Mouse (Mus musculus) limb, embryonic 11.5 days (tissue): ENCODE measurements around the gene Glyatl3. TPM values are rescaled to one million over a fixed set of nuclear protein-coding genes. Genes with fewer than 3 reads are reported as not detected.

ENCODE experiments used
- ATAC-seq: fragments of 200-750 bp; cut with Nextera tagmentation; 2 replicates; pipeline ENCODE4 v1.8.0; 2017; ENCODE audit warnings: low read depth; ENCODE audit not compliant: insufficient number of reproducible peaks, low FRiP score, low TSS enrichment
- DNase-seq: peaks from one replicate; pipeline ENCODE4 v3.0.0-alpha.2; 2015; ENCODE audit warnings: low spot score
- H3K27ac ChIP-seq: fragments of 300-500 bp; sonication (generic); replicated peaks from 2 replicates; pipeline ENCODE4 v1.5.1; 2014; ENCODE audit warnings: low read depth, mild to moderate bottlenecking, low read length
- H3K27me3 ChIP-seq: fragments of 300-500 bp; sonication (generic); 2 replicates; pipeline ENCODE4 v1.6.1; 2014; ENCODE audit warnings: mild to moderate bottlenecking, low read length, mixed read lengths; ENCODE audit not compliant: control insufficient read depth, insufficient read depth
- H3K36me3 ChIP-seq: fragments of 300-500 bp; sonication (generic); 2 replicates; pipeline ENCODE4 v1.6.1; 2014; ENCODE audit warnings: mild to moderate bottlenecking, low read length, moderate library complexity, mixed read lengths; ENCODE audit not compliant: control insufficient read depth, insufficient read depth
- H3K4me1 ChIP-seq: fragments of 300-500 bp; sonication (generic); 2 replicates; pipeline ENCODE4 v1.6.1; 2014; ENCODE audit warnings: low read length, mixed read lengths; ENCODE audit not compliant: control insufficient read depth, insufficient read depth
- H3K4me2 ChIP-seq: fragments of 300-500 bp; sonication (generic); 2 replicates; pipeline ENCODE4 v1.6.1; 2014; ENCODE audit warnings: low read depth, mild to moderate bottlenecking, moderate library complexity; ENCODE audit not compliant: severe bottlenecking
- H3K4me3 ChIP-seq: fragments of 300-500 bp; sonication (generic); 2 replicates; pipeline ENCODE4 v1.5.1; 2014; ENCODE audit warnings: low read depth, low read length
- H3K9ac ChIP-seq: fragments of 300-500 bp; sonication (generic); 2 replicates; pipeline ENCODE4 v1.6.1; 2014; ENCODE audit warnings: mild to moderate bottlenecking, low read length
- H3K9me3 ChIP-seq: fragments of 300-500 bp; sonication (generic); 2 replicates; pipeline ENCODE4 v1.6.1; 2016; ENCODE audit warnings: low read length; ENCODE audit not compliant: control insufficient read depth
- WGBS: fragments of 180-500 bp; shearing (Covaris S2); extraction: QIAGEN DNeasy Blood & Tissue Kit; methylation state at CpG from one replicate; pipeline ENCODE4 v1.1.7; 2014; 5-methylcytosine and 5-hydroxymethylcytosine counted together
- polyA plus RNA-seq: library from polyadenylated mRNA; unstranded; fragments of >200 nt; fragmentation: Nextera tagmentation; extraction: Ambion mirVana; gene quantifications from 2 replicates; pipeline ENCODE4 v1.2.1, GENCODE M21; 2014

Glyatl3 gene
- polyA plus RNA-seq, result not detected in 2 replicates

GRCm38 (mm10) chr17:40914250-40914649 lies at the start of gene Glyatl3:
Glyatl3 (minus strand) TSS chr17:40914350.
- Histone ChIP-seq H3K9ac (no peak within 1 kb of the TSS), H3K4me2 (no peak within 1 kb of the TSS), H3K4me3 (no peak within 1 kb of the TSS), H3K27ac (no peak within 1 kb of the TSS), H3K9me3 (no peaks in the 10 kb centered on the region), H3K4me1 (no peaks in the 10 kb centered on the region), H3K36me3 (no peaks in the 10 kb centered on the region), H3K27me3 (no peaks in the 10 kb centered on the region)
- ATAC-seq, result no peak
- DNase-seq, result no peak
- 94% methylated on average over 2 of the region's 2 CpGs for WGBS

- H3K36me3 ChIP-seq, result peaks cover 4% of the 10 kb centered on the region; the same call in 1 of the 2 replicates
- H3K9ac ChIP-seq, result no peak overlapping the region
- H3K4me1 ChIP-seq, result no peaks in the 10 kb centered on the region
- ATAC-seq (no peak), DNase-seq (no peak)
- no peak overlapping the region for H3K4me3 ChIP-seq
- H3K9me3 ChIP-seq, result no peaks in the 10 kb centered on the region
- H3K4me2 ChIP-seq, result no peak overlapping the region
- no peaks in the 10 kb centered on the region for H3K27me3 ChIP-seq
- no peak overlapping the region for H3K27ac ChIP-seq
- 91% methylated on average over 3 of the region's 3 CpGs for WGBS
Measured at GRCm38 (mm10) chr17:40948518-40948917, 34.4 kb upstream of the Glyatl3 start.

- WGBS, result under 1% methylated on average over 50 of the region's 50 CpGs
- Histone ChIP-seq H3K4me2 (peak within 1 kb of the TSS; percentile 66), H3K9me3 (no peaks in the 10 kb centered on the region), H3K36me3 (0 out of 2 replicates have a peak, but pooled peaks cover 2% of the 10 kb centered on the region), H3K4me1 (0 out of 2 replicates have a peak, but pooled peaks cover 3% of the 10 kb centered on the region), H3K4me3 (peak within 1 kb of the TSS; percentile 52), H3K27me3 (no peaks in the 10 kb centered on the region), H3K27ac (peak within 1 kb of the TSS; percentile 64), H3K9ac (peak within 1 kb of the TSS; percentile 65)
- DNase-seq (peak; percentile 98), ATAC-seq (peak; percentile 100)
Measured at GRCm38 (mm10) chr17:40934420-40935231, 20.5 kb upstream of the Glyatl3 start, which contains the start of the genes Mut and Cenpq. Mut (plus strand) TSS chr17:40934685. Cenpq (minus strand) TSS chr17:40935047.

GRCm38 (mm10) chr17:40933985-40934384 lies 19.8 kb upstream of the Glyatl3 start:
- no peak for DNase-seq
- peak; percentile 7; the same call in 1 of the 2 replicates for ATAC-seq
- WGBS, result under 1% methylated on average over 14 of the region's 14 CpGs

GRCm38 (mm10) chr17:40915499-40915898 lies 1.3 kb upstream of the Glyatl3 start:
- H3K36me3 ChIP-seq, result no peaks in the 10 kb centered on the region
- WGBS, result 85% methylated on average over 1 of the region's 2 CpGs
- H3K27ac ChIP-seq, result no peak overlapping the region
- no peak for DNase-seq
- no peaks in the 10 kb centered on the region for H3K4me1 ChIP-seq
- no peaks in the 10 kb centered on the region for H3K27me3 ChIP-seq
- H3K9ac ChIP-seq, result no peak overlapping the region
- no peak for ATAC-seq
- no peaks in the 10 kb centered on the region for H3K9me3 ChIP-seq
- no peak overlapping the region for H3K4me3 ChIP-seq
- no peak overlapping the region for H3K4me2 ChIP-seq

More at GRCm38 (mm10) chr17:40933985-40934384, 19.8 kb upstream of the Glyatl3 start:
- Histone ChIP-seq H3K4me1 (0 out of 2 replicates have a peak, but pooled peaks cover 3% of the 10 kb centered on the region), H3K27me3 (no peaks in the 10 kb centered on the region), H3K27ac (no peak overlapping the region), H3K4me3 (peak overlapping the region; percentile 52), H3K36me3 (0 out of 2 replicates have a peak, but pooled peaks cover 2% of the 10 kb centered on the region), H3K9ac (peak overlapping the region; percentile 65), H3K9me3 (no peaks in the 10 kb centered on the region), H3K4me2 (peak overlapping the region; percentile 66)

- DNase-seq, result peak; percentile 28
- Histone ChIP-seq H3K27ac (no peak overlapping the region), H3K9ac (no peak overlapping the region), H3K36me3 (no peaks in the 10 kb centered on the region), H3K9me3 (no peaks in the 10 kb centered on the region), H3K4me2 (peak overlapping the region; percentile 17; the same call in 1 of the 2 replicates), H3K4me3 (no peak overlapping the region), H3K27me3 (no peaks in the 10 kb centered on the region), H3K4me1 (no peaks in the 10 kb centered on the region)
- ATAC-seq, result no peak
- WGBS, result 12% methylated on average over 14 of the region's 14 CpGs
Measured at GRCm38 (mm10) chr17:40904721-40905154, 9.4 kb downstream of the Glyatl3 start.

- Histone ChIP-seq H3K27ac (no peak overlapping the region), H3K4me2 (peak overlapping the region; percentile 17; the same call in 1 of the 2 replicates), H3K4me1 (no peaks in the 10 kb centered on the region), H3K27me3 (no peaks in the 10 kb centered on the region), H3K36me3 (no peaks in the 10 kb centered on the region), H3K9me3 (no peaks in the 10 kb centered on the region), H3K9ac (no peak overlapping the region), H3K4me3 (no peak overlapping the region)
- 7% methylated on average over 11 of the region's 11 CpGs for WGBS
- ATAC-seq (no peak), DNase-seq (no peak)
Measured at GRCm38 (mm10) chr17:40904056-40904597, 10.0 kb downstream of the Glyatl3 start.

- DNase-seq, result no peak
- H3K36me3 ChIP-seq, result no peaks in the 10 kb centered on the region
- H3K9ac ChIP-seq, result no peak overlapping the region
- no peak overlapping the region for H3K27ac ChIP-seq
- no peak overlapping the region for H3K4me3 ChIP-seq
- no peaks in the 10 kb centered on the region for H3K9me3 ChIP-seq
- H3K4me1 ChIP-seq, result no peaks in the 10 kb centered on the region
- H3K4me2 ChIP-seq, result no peak overlapping the region
- H3K27me3 ChIP-seq, result no peaks in the 10 kb centered on the region
- ATAC-seq, result no peak
- 77% methylated on average over 4 of the region's 4 CpGs for WGBS
Measured at GRCm38 (mm10) chr17:40903345-40903744, 10.8 kb downstream of the Glyatl3 start.
